In genomic region chrX:38473537-38474299, GRCm38 (mm10) we compare ENCODE assay signal across 8 mouse cellular contexts. TPM values are rescaled to one million over a fixed set of nuclear protein-coding genes. Genes with fewer than 3 reads are reported as not detected.
DNase-seq lines count a peak whose midpoint lies in the region; ATAC-seq and TF ChIP-seq lines count a peak whose summit lies in the region.

No protein-coding gene starts in this region.

- H3K27me3 ChIP-seq in G1E (ENCODE audit: insufficient read depth, low read length): no peaks in the 10 kb centered on the region
- H3K27me3 ChIP-seq in cerebellum, adult 2 months (ENCODE audit: control insufficient read depth, insufficient read depth, low read length): no peaks in the 10 kb centered on the region
- H3K27me3 ChIP-seq in forebrain, postnatal 0 days (ENCODE audit: insufficient read depth, low read length): no peaks in the 10 kb centered on the region
- H3K27me3 ChIP-seq in lung, embryonic 16.5 days (ENCODE audit: control insufficient read depth, insufficient read depth, low read depth, low read length): no peaks in the 10 kb centered on the region

- ATAC-seq in G1E (ENCODE audit: extremely low read depth, insufficient number of reproducible peaks, low FRiP score, poor library complexity, severe bottlenecking): peak; percentile 99
- peak; percentile 88 for ATAC-seq in forebrain, postnatal 0 days
- peak; percentile 93 to 99 for ATAC-seq in hematopoietic stem cell, adult 5-6 weeks (replicated peaks in 1 of 2; ENCODE audit: insufficient read depth in 1 of 2, low FRiP score in 2 of 2, low TSS enrichment in 1 of 2, low read depth in 1 of 2, poor library complexity in 2 of 2, severe bottlenecking in 2 of 2)
- ATAC-seq in lung, embryonic 16.5 days (ENCODE audit: low read depth): peak; percentile 99

- H3K9me3 ChIP-seq in G1E (replicated peaks): no peaks in the 10 kb centered on the region
- no peaks in the 10 kb centered on the region for H3K9me3 ChIP-seq in forebrain, postnatal 0 days (ENCODE audit: low read length)
- no peaks in the 10 kb centered on the region for H3K9me3 ChIP-seq in lung, embryonic 16.5 days (ENCODE audit: control insufficient read depth, low read length)

- no peak for TF ChIP-seq CTCF in G1E (IDR thresholded peaks at IDR 0.05; ENCODE audit: low read depth, low read length)
- TF ChIP-seq CTCF in cerebellum, adult 2 months (IDR thresholded peaks at IDR 0.05; ENCODE audit: borderline replicate concordance, insufficient read depth, low read depth, low read length): 0 out of 2 replicates have a peak, but pooled peaks have one; percentile 27
- peak; percentile 68 for TF ChIP-seq CTCF in forebrain, postnatal 0 days (IDR thresholded peaks at IDR 0.05; ENCODE audit: low read depth)

- H3K27ac ChIP-seq in cerebellum, adult 2 months (ENCODE audit: insufficient read depth, low read length): peak overlapping the region; percentile 79
- H3K27ac ChIP-seq in forebrain, postnatal 0 days (ENCODE audit: low read depth, low read length): peak overlapping the region; percentile 62
- peak overlapping the region; percentile 90 for H3K27ac ChIP-seq in lung, embryonic 16.5 days (ENCODE audit: low read length)

- 4% methylated on average over 32 of the region's 32 CpGs for WGBS in cerebellum, adult 2 months
- 20% methylated on average over 32 of the region's 32 CpGs for WGBS in forebrain, postnatal 0 days
- 13% methylated on average over 32 of the region's 32 CpGs for WGBS in lung, embryonic 16.5 days

- TF ChIP-seq POLR2A in cerebellum, adult 2 months (IDR thresholded peaks at IDR 0.05; ENCODE audit: borderline replicate concordance, insufficient read depth, low read length): no peak

- peak overlapping the region; percentile 71 for H3K4me3 ChIP-seq in G1E (ENCODE audit: low read depth, low read length)
- H3K4me3 ChIP-seq in cerebellum, adult 2 months (replicated peaks; ENCODE audit: insufficient read depth, low read depth, low read length): peak overlapping the region; percentile 58
- peak overlapping the region; percentile 49 for H3K4me3 ChIP-seq in forebrain, postnatal 0 days (ENCODE audit: low read depth, low read length)
- peak overlapping the region; percentile 50 for H3K4me3 ChIP-seq in lung, embryonic 16.5 days (ENCODE audit: low read length)

- peak; percentile 59 for DNase-seq in G1E (ENCODE audit: low spot score)
- peak; percentile 67 to 71 for DNase-seq in cerebellum, adult 2 months
- DNase-seq in forebrain, postnatal 0 days: peak; percentile 77
- DNase-seq in layer of hippocampus, adult 9-10 months (ENCODE audit: low spot score): peak; percentile 30
- DNase-seq in ovary, postnatal 10 days (ENCODE audit: low spot score): peak; percentile 44
- DNase-seq in thymus, postnatal 10 days (ENCODE audit: low spot score in 2 of 2): peak; percentile 16 to 34

- H3K4me1 ChIP-seq in G1E (ENCODE audit: insufficient read depth, low read depth, low read length): no peaks in the 10 kb centered on the region
- H3K4me1 ChIP-seq in cerebellum, adult 2 months (ENCODE audit: control insufficient read depth, insufficient read depth, low read length): no peaks in the 10 kb centered on the region
- H3K4me1 ChIP-seq in forebrain, postnatal 0 days (ENCODE audit: insufficient read depth): no peaks in the 10 kb centered on the region
- H3K4me1 ChIP-seq in lung, embryonic 16.5 days (replicated peaks; ENCODE audit: control insufficient read depth, insufficient read depth, low read length): no peaks in the 10 kb centered on the region

- peak overlapping the region; percentile 22; the same call in 1 of the 2 replicates for H3K9ac ChIP-seq in forebrain, postnatal 0 days
- H3K9ac ChIP-seq in lung, embryonic 16.5 days (ENCODE audit: low read length): peak overlapping the region; percentile 61

- H3K4me2 ChIP-seq in forebrain, postnatal 0 days (ENCODE audit: low read depth): peak overlapping the region; percentile 47
- H3K4me2 ChIP-seq in lung, embryonic 16.5 days (ENCODE audit: low read depth, low read length): peak overlapping the region; percentile 52

- no peaks in the 10 kb centered on the region for H3K36me3 ChIP-seq in G1E (replicated peaks)
- no peaks in the 10 kb centered on the region for H3K36me3 ChIP-seq in forebrain, postnatal 0 days (ENCODE audit: insufficient read depth)
- H3K36me3 ChIP-seq in lung, embryonic 16.5 days (ENCODE audit: control insufficient read depth, insufficient read depth, low read length): no peaks in the 10 kb centered on the region

RNA-seq across cellular contexts. Expression of gene Lamp2, which starts 17.5 kb away (rescaled TPM):
- total RNA-seq in G1E (2014; fragmentation: Nextera tagmentation) (355 and 405 TPM in 2 replicates), G1E (2017) (241 and 270 TPM in 2 replicates)
- polyA plus RNA-seq in G1E (2012): 6.3 and 9.3 TPM in 2 replicates
- polyA plus RNA-seq in cerebellum, adult 2 months (2012; rRNA removed): 64.7 and 67.8 TPM in 2 replicates
- 48.9 and 53.5 TPM in 2 replicates for total RNA-seq in forebrain, postnatal 0 days (2014; rRNA removed)
- 59.6 and 62.5 TPM in 2 replicates for polyA plus RNA-seq in forebrain, postnatal 0 days (2015; fragmentation: Nextera tagmentation; extraction: Ambion mirVana)
- total RNA-seq in hematopoietic stem cell, adult 5-6 weeks (2017): 123 and 151 TPM in 2 replicates
- 167 and 170 TPM in 2 replicates for polyA plus RNA-seq in lung, embryonic 16.5 days (2015; fragmentation: Nextera tagmentation; extraction: Ambion mirVana)

Comparison
In these comparisons a context has a peak if more than half of its experiments do, and no peak if none do; other contexts are left out.
1. Peak in every context shown above with its lines: DNase-seq, ATAC-seq, H3K4me3 ChIP-seq and H3K27ac ChIP-seq.
2. DNase-seq: peak in every context shown above with its lines; median percentile 77 in forebrain, postnatal 0 days; 69 in cerebellum, adult 2 months; 59 in G1E; 44 in ovary, postnatal 10 days; 30 in layer of hippocampus, adult 9-10 months; 25 in thymus, postnatal 10 days.